Mouse (Mus musculus): Measurements from ENCODE around the gene Hoxd11. TPM values are rescaled to one million over a fixed set of nuclear protein-coding genes. Genes with fewer than 3 reads are reported as not detected.

The Hoxd11 gene
- polyA plus RNA-seq, 1 experiment: not detected

GRCm38 (mm10) chr2:74735851-74736687, 56.7 kb downstream of the Hoxd11 start:
- DNase-seq (ENCODE audit: low read depth in 1 of 2, low spot score in 2 of 2): no peak
- H3K4me3 ChIP-seq (ENCODE audit: extremely low read depth, insufficient read depth, insufficient read length): no peak overlapping the region
- 7% methylated on average over 42 of the region's 42 CpGs for WGBS
- H3K36me3 ChIP-seq (ENCODE audit: control insufficient read depth, insufficient read depth, low read length): no peaks in the 10 kb centered on the region
- H3K27ac ChIP-seq (ENCODE audit: insufficient read depth, low read length): no peak overlapping the region
- no peak for TF ChIP-seq CTCF (IDR thresholded peaks at IDR 0.05; ENCODE audit: extremely low read depth, insufficient read depth, insufficient read length, insufficient replicate concordance)
- no peaks in the 10 kb centered on the region for H3K4me1 ChIP-seq (ENCODE audit: control insufficient read depth, insufficient read depth, insufficient read length)
- peaks cover 38% of the 10 kb centered on the region for H3K27me3 ChIP-seq (ENCODE audit: control insufficient read depth, insufficient read depth, low read length)

Other genes with a start within 250 kb of the Hoxd11 start
- gene Lnpk, start 100.1 kb upstream of the Hoxd11 start, polyA plus RNA-seq (2012; rRNA removed): 2.7 and 3.0 TPM in 2 replicates
- gene Evx2, start 20.0 kb upstream of the Hoxd11 start, polyA plus RNA-seq (2012; rRNA removed): not detected in 2 replicates
- gene Hoxd13, start 11.2 kb upstream of the Hoxd11 start, polyA plus RNA-seq (2012; rRNA removed): not detected in 2 replicates
- gene Hoxd12, start 4.5 kb upstream of the Hoxd11 start, polyA plus RNA-seq (2012; rRNA removed): not detected in 2 replicates
- not detected in 2 replicates for gene Hoxd10, start 12.4 kb downstream of the Hoxd11 start, polyA plus RNA-seq (2012; rRNA removed)
- 0.04 and 0.06 TPM in 2 replicates for gene Hoxd9, start 18.2 kb downstream of the Hoxd11 start, polyA plus RNA-seq (2012; rRNA removed)
- gene Hoxd8, start 25.1 kb downstream of the Hoxd11 start, polyA plus RNA-seq (2012; rRNA removed): 0.32 and 0.41 TPM in 2 replicates
- not detected in 2 replicates for gene Hoxd3, start 32.4 kb downstream of the Hoxd11 start, polyA plus RNA-seq (2012; rRNA removed)
- gene Hoxd4, start 32.4 kb downstream of the Hoxd11 start, polyA plus RNA-seq (2012; rRNA removed): 0.29 and 0.41 TPM in 2 replicates
- 0.02 TPM in 1 of 2 replicates, not detected in the other for gene Gm28230, start 47.2 kb downstream of the Hoxd11 start, polyA plus RNA-seq (2012; rRNA removed)
- not detected in 2 replicates for gene Hoxd1, start 83.4 kb downstream of the Hoxd11 start, polyA plus RNA-seq (2012; rRNA removed)
- 15.7 and 24.5 TPM in 2 replicates for gene Mtx2, start 146.2 kb downstream of the Hoxd11 start, polyA plus RNA-seq (2012; rRNA removed)